Mouse (Mus musculus): ENCODE measurements around the gene Cyp1a1.

Cyp1a1 gene

GRCm38 (mm10) chr9:57687751-57688150, at the start of gene Cyp1a1:
TSS of gene Cyp1a1 (plus strand) at chr9:57687928.
- DNase-seq (ENCODE audit: low read depth, low spot score): no peak

GRCm38 (mm10) chr9:57638651-57639459, 48.9 kb upstream of the Cyp1a1 start:
- DNase-seq (ENCODE audit: low read depth, low spot score): no peak

GRCm38 (mm10) chr9:57639661-57640328, 47.9 kb upstream of the Cyp1a1 start:
- DNase-seq (ENCODE audit: low read depth, low spot score): no peak

GRCm38 (mm10) chr9:57640384-57640783, 47.3 kb upstream of the Cyp1a1 start:
- DNase-seq (ENCODE audit: low read depth, low spot score): no peak

GRCm38 (mm10) chr9:57641022-57641421, 46.7 kb upstream of the Cyp1a1 start:
- DNase-seq (ENCODE audit: low read depth, low spot score): no peak

GRCm38 (mm10) chr9:57641775-57642550, 45.8 kb upstream of the Cyp1a1 start:
- no peak for DNase-seq (ENCODE audit: low read depth, low spot score)

GRCm38 (mm10) chr9:57643169-57643855, 44.4 kb upstream of the Cyp1a1 start:
- DNase-seq (ENCODE audit: low read depth, low spot score): no peak

- no peak for DNase-seq (ENCODE audit: low read depth, low spot score)
These were observed 43.9 kb upstream of the Cyp1a1 start for GRCm38 (mm10) chr9:57643856-57644180.

GRCm38 (mm10) chr9:57644442-57644943, 43.2 kb upstream of the Cyp1a1 start:
- peak; percentile 33 for DNase-seq (ENCODE audit: low read depth, low spot score)

GRCm38 (mm10) chr9:57644944-57645893, 42.5 kb upstream of the Cyp1a1 start:
- peak; percentile 83 for DNase-seq (ENCODE audit: low read depth, low spot score)

GRCm38 (mm10) chr9:57646551-57647103, 41.1 kb upstream of the Cyp1a1 start:
- no peak for DNase-seq (ENCODE audit: low read depth, low spot score)

GRCm38 (mm10) chr9:57647286-57648108, 40.2 kb upstream of the Cyp1a1 start:
- DNase-seq (ENCODE audit: low read depth, low spot score): no peak

- DNase-seq (ENCODE audit: low read depth, low spot score): no peak
These were observed 37.5 kb upstream of the Cyp1a1 start for GRCm38 (mm10) chr9:57650130-57650785.

GRCm38 (mm10) chr9:57650786-57651311, 36.9 kb upstream of the Cyp1a1 start:
- DNase-seq (ENCODE audit: low read depth, low spot score): peak; percentile 57

GRCm38 (mm10) chr9:57652351-57652750, 35.4 kb upstream of the Cyp1a1 start:
- no peak for DNase-seq (ENCODE audit: low read depth, low spot score)

- DNase-seq (ENCODE audit: low read depth, low spot score): no peak
These were observed 34.9 kb upstream of the Cyp1a1 start for GRCm38 (mm10) chr9:57652855-57653254.

- DNase-seq (ENCODE audit: low read depth, low spot score): no peak
These were observed 34.4 kb upstream of the Cyp1a1 start, which contains the start of gene Csk for GRCm38 (mm10) chr9:57653283-57653682. TSS of gene Csk (minus strand) at chr9:57653631.

- no peak for DNase-seq (ENCODE audit: low read depth, low spot score)
These were observed 32.8 kb upstream of the Cyp1a1 start for GRCm38 (mm10) chr9:57654966-57655365.

Measured in R1 (cell line).